In the genomic region with DNA sequence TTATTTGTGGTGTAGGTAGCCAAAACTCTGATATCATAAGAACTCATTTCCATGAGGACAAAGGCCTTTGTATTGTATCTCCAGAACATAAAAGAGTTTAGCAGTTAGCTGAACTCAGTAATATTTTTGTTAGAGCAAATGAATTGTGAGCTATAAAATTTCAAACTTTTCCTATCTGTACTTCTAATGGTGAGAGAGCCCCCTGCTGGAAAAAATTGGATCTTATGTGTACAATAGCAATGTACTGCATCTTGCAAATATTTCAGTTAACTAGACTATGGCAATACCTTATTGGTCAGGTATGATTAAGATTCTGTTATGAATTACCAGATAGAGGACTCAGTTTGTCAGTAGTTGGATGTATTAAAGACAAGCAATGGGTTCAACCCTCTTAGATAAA, we compare ENCODE assay signal across 8 mouse cellular contexts. TPM values are rescaled to one million over a fixed set of nuclear protein-coding genes. Genes with fewer than 3 reads are reported as not detected.
DNase-seq lines count a peak whose midpoint lies in the region; ATAC-seq lines count a peak whose summit lies in the region.

No protein-coding gene starts in this region.

- ATAC-seq in activated CD4-positive, CD25-positive, alpha-beta regulatory T cell, adult 4 months = no peak

- DNase-seq in heart, adult 8-10 months (ENCODE audit: low spot score) = peak; percentile 60
- no peak for DNase-seq in heart, adult 11 months
- DNase-seq in thymus, postnatal 0 days (ENCODE audit: low spot score) = peak; percentile 54
- no peak for DNase-seq in thymus, adult 18-20 months
- DNase-seq in brain, embryonic 18.5 days (ENCODE audit: low read depth, low spot score) = peak; percentile 18
- peak; percentile 4 to 20 for DNase-seq in layer of hippocampus, adult 8-10 months (ENCODE audit: low spot score in 2 of 2)
- peak; percentile 26 to 46 for DNase-seq in right cerebral cortex, postnatal 10 days (ENCODE audit: low spot score in 2 of 2)

RNA-seq across cellular contexts. Expression of gene Mtpn, which starts 28.1 kb away (rescaled TPM):
- total RNA-seq in heart, adult 8-10 months (2022) = 10 to 100 TPM; 35.9 to 50.1 (median 40.3) TPM
- 93.6 and 117 TPM in 2 replicates for polyA plus RNA-seq in thymus, postnatal 0 days (2015; fragmentation: Nextera tagmentation; extraction: Ambion mirVana)
- 100 to 1,000 TPM; 215 to 260 (median 228) TPM for total RNA-seq in layer of hippocampus, adult 8-10 months (2022)
- 10 to 100 TPM; 82.0 to 98.9 TPM for polyA plus RNA-seq in activated CD4-positive, CD25-positive, alpha-beta regulatory T cell, adult 4 months (2017; shearing (Covaris generic))

Comparison
In these comparisons a context has a peak if more than half of its experiments do, and no peak if none do; other contexts are left out.
1. DNase-seq: peak in heart, adult 8-10 months (single experiment), thymus, postnatal 0 days (single experiment), brain, embryonic 18.5 days (single experiment), layer of hippocampus, adult 8-10 months (2 of 2) and right cerebral cortex, postnatal 10 days (2 of 2); none in heart, adult 11 months (single experiment) and thymus, adult 18-20 months (0 of 2).
2. RNA of gene Mtpn, which starts 28.1 kb away (total RNA-seq): 215 to 260 TPM in layer of hippocampus, adult 8-10 months; 35.9 to 50.1 TPM in heart, adult 8-10 months; every median in the first group is over 4 times any median in the second.